Mouse (Mus musculus) neutrophil, adult 5-6 weeks (primary cell): Measurements from ENCODE around the gene Mcts1. TPM values are rescaled to one million over a fixed set of nuclear protein-coding genes. Genes with fewer than 3 reads are reported as not detected.

Source experiments
- ATAC-seq: fragments of 151-379, 151-347 bp; 2 replicates; pipeline ENCODE4 v1.8.0; 2017; ENCODE audit warnings: mild to moderate bottlenecking, moderate TSS enrichment; ENCODE audit not compliant: insufficient number of reproducible peaks, poor library complexity, low FRiP score, severe bottlenecking; ENCODE audit errors: extremely low read depth
- total RNA-seq: library from RNA; stranded (forward); fragments of 200-1000 nt; gene quantifications from 2 replicates; pipeline ENCODE4 v1.2.3, GENCODE M21; 2017

The Mcts1 gene
- total RNA-seq, 1 experiment from 2014 or later = 41.3 TPM

DNA sequence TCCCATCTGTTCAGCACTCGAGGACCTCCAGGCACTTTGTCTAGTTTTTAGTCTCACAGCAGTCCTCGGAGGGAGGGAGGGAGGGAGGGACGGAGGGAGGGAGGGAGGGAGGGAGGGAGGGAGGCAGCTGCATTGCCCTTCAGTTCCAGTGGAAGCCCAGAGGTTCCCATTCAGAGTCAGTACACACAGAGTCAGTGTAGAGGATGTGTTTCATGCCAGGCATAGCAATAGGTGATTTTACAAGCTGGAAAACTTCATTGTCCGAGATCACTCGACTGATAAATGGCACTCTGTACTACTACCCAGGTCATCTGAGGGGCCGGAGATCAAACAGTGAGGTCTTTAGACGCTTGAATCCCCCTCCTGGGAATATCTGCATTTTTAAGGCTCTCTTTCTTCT is 50.8 kb downstream of the Mcts1 start:
- no peak for ATAC-seq

- no peak for ATAC-seq
These were observed 52.8 kb downstream of the Mcts1 start for GRCm38 (mm10) chrX:38653181-38653580.

DNA sequence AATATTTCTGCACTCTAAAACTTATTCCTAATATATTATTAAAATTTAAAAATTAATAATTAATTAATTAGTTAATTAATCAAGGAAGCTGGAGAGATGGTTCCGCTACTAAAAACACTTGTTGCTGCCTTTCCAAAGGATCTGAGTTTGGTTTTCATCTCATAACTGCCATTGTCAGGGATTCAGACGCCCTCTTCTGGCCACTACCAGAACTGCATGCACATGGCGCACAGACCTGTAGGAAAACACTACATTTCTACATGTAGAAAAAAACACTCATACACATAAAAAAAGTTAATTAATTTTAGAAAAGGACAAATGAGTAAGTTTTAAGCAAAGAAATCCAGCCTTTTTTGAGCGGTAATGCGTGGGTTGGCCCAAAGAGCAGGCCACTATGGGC is 54.3 kb downstream of the Mcts1 start:
- ATAC-seq = no peak

GRCm38 (mm10) chrX:38656206-38656883 is 56.0 kb downstream of the Mcts1 start:
- ATAC-seq = no peak

Other genes with a start within 250 kb of the Mcts1 start
- gene Lamp2, start 144.1 kb upstream of the Mcts1 start, total RNA-seq = 179 and 194 TPM in 2 replicates
- 42.7 and 49.1 TPM in 2 replicates for gene Cul4b, start 24.4 kb upstream of the Mcts1 start, total RNA-seq
- gene C1galt1c1, start 34.5 kb downstream of the Mcts1 start, total RNA-seq = 31.4 and 38.2 TPM in 2 replicates
- gene 6030498E09Rik, start 172.1 kb downstream of the Mcts1 start, total RNA-seq = not detected in 2 replicates